Mouse (Mus musculus) adrenal gland, postnatal 4 days (tissue): ENCODE measurements around the gene Tex36. TPM values are rescaled to one million over a fixed set of nuclear protein-coding genes. Genes with fewer than 3 reads are reported as not detected.

Source experiments
- DNase-seq, 2 experiments: peaks; one replicate each; pipeline ENCODE4 v3.0.0; 2021 to 2022; ENCODE audit warnings: low spot score in 2 of 2, mixed read lengths in 2 of 2
- total RNA-seq, 2 experiments: library from RNA; stranded (reverse); gene quantifications; 2 replicates each; pipeline ENCODE4 v1.2.3; 2021

Gene Tex36
- total RNA-seq, 2 experiments from 2014 or later = not detected

DNA sequence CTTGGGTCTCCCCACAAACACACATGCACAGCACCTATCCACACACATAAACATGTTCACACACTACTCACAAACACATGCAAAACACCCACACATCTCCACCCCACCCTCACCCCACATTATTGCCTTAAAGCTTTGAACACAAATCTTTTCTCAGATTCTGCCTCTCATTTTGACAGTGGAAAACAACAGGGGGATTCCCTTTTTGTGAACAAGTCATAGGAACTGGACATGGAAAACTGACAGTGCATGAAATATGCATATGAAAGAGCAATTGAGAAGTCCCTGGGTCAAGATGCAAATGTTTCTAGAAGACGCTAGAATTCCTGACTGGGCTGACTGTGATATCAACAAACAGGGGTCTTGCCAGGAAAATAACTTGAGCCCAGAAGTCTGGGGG, 1.4 kb downstream of the Tex36 start:
- DNase-seq = no peak

DNA sequence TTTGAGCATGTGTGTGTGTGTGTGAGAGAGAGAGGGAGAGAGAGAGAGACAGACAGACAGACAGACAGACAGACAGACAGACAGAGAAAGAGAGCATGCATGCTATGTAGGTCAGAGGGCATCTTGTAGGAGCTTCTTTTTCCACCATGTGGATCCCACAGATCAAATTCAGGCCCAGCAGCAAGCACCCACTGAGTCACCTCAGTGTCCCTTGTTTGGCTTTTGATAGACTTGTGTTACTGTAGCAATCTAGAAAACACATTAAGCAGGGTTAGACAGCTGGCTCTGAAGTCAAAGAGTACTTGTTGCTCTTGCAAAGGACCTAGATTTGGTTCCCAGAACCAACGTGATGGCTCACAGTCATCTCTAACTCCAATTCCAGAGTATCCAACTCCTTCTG, 10.2 kb downstream of the Tex36 start:
- DNase-seq = no peak

DNA sequence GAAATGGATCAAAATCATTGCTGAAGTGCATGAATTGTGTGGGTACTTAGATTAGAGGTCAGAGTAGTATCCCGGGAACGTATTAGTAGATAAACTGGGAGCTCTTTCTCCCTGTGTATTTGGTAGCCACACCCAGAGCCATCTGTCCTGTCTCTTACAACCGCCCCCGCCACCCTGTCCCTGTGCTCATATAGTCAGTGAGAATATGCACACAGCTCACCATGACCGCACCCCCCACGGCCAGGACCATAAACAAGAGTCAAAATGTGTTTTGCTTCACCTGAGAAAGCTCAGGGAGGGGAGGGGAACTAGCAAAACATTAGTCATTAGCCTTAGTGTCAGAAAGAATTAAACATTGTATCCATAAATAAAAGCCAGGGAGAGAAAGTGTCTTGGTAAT, 18.7 kb downstream of the Tex36 start:
- no peak for DNase-seq

- no peak for DNase-seq
Measured at GRCm38 (mm10) chr7:133580296-133580640, 21.7 kb downstream of the Tex36 start.

DNA sequence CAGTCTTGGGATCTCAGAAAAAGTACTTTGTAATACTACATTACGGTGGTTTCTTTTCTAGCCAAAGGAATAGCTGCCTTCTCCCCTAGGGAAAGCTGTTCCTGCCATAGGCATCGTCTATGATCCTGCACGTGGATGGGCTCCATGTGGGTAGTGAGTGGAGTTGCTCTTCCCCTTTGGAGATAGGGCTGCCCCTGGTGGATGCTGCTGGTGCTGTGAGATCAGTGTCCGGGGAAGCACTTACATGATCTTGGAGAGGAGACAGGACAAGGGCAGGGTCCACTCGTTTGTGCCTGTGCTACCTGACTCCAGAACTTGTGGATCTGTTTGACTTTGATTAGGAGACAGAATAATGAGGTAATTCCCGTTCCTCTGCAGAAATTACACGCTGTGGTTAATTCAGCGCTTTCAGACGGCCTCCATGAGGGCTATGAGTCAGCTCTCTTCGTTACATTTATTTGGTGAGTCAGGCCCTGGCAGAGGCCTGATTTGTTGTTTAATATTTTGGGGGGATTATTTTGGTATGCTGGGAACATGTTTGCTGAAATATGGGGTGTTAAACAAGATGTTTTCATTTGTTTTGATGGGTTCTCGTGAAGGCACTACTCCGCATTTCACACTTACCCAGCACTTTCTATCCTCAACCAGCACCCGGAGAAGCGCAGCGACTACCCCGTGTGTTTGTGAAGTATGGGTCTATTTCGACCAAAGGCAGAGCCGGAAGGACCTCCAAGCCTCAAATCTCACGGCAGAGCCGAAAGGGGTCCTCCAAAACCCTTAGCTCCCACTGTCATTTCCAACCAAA, 22.3 kb downstream of the Tex36 start:
- DNase-seq = no peak

GRCm38 (mm10) chr7:133576825-133577224, 25.1 kb downstream of the Tex36 start:
- no peak for DNase-seq

- no peak for DNase-seq
Measured at GRCm38 (mm10) chr7:133576281-133576680, 25.7 kb downstream of the Tex36 start.

DNA sequence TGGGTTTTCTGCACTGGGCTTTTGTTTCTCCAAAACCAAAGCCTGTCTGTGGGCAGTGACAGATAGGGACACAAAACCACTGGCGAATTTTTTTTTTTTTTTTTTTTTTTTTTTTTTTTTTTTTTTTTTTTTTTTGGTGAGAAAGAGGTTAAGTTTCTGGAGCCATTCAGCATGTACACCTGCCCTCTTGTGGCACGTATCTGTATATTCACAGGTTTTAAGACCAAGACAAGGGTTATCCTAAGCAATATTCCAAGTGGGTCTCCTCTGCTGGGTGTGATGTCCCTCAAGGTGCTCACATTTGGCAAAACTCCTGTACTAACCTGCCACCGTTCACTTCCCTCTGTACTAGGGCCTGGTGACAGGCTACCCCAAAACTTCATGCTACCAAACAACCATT, 30.0 kb downstream of the Tex36 start:
- DNase-seq = no peak

GRCm38 (mm10) chr7:133569194-133569880, 32.6 kb downstream of the Tex36 start:
- no peak for DNase-seq

GRCm38 (mm10) chr7:133564600-133564999, 37.4 kb downstream of the Tex36 start:
- no peak for DNase-seq

DNA sequence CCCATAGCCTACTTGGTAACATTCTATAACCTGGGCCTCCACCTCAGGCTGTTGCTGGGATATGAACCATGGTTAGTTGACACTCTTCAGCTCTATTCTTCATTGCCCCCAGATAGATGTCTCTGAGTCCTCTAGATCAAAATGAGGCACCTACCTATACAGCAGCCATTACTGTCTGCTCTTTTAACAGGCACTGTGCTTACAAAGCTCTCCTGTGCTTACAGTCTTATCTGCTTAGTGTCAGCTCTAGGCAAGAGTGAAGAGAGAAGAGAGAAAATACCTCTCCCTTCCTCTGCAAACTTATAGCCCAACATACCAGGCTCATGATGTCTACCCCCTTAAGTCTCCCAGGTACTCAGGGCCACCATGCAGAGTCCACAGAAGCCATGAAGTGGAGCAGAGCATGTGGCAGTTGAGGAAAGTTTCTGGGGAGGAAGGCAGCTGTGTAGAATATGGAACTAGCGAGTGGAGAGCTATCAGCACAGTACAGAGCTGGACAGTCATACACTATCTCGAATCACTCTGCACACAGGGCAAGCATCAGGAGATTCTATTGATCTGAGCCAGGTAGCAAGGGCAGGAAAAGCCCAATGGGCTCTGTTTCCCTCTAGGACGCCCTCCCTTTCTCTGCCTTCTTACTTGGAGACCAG, 38.7 kb downstream of the Tex36 start:
- no peak for DNase-seq

DNA sequence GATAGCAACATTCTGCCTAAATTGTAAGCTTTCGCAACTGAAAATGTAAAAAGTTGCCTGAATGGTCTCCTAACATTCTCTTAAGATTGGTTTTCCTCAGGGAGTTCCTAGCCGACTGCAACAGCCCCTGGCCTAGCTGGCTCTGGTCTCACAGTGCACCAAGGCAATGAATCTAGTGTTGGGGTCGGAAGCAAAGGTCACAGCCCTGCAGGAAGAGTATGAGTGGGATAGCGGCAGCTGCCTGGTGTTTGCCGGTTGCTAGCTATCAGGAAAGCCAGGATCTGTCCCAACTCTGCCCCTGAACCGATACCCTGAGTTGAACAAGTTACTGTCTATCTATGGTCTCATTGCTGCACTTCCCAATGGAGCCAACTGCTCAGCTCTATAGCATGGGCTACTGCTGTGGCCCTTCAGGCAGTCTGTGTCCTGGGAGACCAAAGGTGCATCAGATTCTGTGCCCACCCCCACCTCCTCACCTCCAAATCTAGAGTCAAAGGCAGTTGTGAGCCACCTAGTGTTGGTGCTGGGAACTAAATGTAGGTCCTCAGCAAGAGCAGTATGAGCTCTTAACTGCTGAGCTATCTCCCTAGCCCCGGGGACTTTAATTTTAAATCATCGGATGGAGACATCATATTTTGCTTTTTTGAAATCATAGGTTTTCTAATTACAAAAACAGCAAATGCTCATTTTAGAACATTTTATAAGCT, 46.0 kb downstream of the Tex36 start:
- no peak for DNase-seq

DNA sequence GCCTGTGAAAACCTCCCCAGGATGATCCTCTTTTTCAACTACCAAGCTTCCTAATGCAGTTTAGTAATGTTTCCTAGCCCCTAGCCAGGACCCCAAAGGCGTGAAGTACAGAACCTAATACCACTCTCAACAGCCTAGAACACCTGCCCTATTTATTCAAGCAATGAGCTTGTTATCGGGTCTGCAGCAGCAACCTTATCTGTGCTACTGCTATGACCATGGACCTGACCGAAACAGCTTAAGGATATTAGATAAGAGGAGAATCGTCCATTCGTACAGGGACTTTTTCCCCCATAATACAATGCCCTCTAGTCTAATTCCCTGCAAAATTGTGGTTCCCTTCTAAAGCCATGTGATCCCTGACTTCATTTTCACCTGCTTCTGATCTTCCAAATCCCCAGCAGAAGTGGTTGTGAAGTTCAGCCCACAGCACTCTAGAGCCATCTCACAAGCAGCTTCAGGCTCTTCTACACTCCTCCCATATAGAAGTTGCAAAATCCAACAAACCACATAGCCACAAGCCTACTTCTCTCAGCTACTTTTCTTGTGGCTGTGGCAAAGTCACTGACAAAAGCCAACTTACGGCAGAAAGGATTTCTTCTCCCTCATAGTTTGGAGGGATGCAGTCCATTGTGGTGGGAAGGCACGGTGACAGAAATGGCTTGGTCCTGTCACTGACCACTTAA, 49.5 kb downstream of the Tex36 start:
- no peak for DNase-seq

- DNase-seq = no peak
Measured at GRCm38 (mm10) chr7:133551000-133551399, 51.0 kb downstream of the Tex36 start.

GRCm38 (mm10) chr7:133548434-133548833, 53.5 kb downstream of the Tex36 start:
- no peak for DNase-seq

DNA sequence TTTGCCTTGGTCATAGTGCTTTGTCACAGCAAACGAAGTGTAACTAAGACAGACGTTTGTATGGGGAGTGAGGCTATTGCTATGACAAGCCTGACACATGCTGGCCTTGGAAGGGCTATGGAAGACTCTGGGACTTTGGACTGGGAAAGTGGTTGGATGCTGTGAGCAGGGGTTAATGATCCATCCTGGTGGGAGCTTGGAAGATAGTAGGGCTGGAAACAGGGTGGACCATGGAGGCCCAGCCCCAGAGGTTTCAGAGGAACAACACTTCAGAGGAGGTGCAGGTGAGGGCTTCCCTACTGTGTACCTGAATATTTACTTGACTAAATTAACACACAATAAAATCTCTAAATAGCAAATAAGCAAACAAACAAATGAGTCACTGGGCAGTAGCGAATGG, 56.3 kb downstream of the Tex36 start:
- no peak for DNase-seq

- DNase-seq = no peak
Measured at GRCm38 (mm10) chr7:133544966-133545365, 57.0 kb downstream of the Tex36 start.

DNA sequence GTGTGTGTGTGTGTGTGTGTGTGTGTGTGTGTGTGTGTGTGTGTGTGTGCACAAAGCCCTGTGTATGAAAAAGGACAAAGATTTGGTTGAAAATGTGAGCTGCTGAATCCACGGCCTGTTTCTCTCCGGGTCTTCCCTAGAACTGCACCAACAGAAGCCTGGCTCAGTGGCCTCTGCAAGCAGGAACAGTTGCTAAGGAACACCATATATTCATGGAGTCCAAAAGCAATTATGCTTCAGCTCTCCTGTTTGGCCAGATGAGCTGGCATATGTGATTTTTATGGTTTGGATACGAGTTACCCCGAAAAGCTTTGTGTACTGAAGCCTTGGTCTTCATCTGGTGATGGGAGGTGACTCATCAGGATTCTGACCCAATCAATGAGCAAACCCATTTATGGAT, 58.8 kb downstream of the Tex36 start:
- no peak for DNase-seq

GRCm38 (mm10) chr7:133537366-133537765, 64.6 kb downstream of the Tex36 start:
- DNase-seq = no peak
